Comparison of ENCODE assay signal across 8 mouse cellular contexts in the genomic region with DNA sequence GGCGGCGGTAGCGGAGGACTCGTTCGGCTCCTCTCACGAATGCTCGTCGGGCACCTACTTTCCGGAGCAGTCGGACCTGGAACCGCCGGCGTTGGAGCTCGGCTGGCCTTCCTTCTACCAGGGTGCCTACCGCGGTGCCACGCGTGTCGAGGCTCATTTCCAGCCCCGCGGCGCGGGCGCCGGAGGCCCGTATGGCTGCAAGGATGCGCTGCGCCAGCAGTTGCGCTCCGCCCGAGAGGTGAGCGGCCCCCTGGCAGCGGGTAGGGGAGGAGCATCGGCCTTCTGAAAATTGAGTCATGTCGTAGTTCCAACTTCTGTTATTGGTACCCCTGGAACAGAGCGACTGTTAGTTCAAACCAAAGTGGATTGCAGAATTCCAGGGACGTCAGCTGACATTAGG. TPM values are rescaled to one million over a fixed set of nuclear protein-coding genes. Genes with fewer than 3 reads are reported as not detected.
DNase-seq lines count a peak whose midpoint lies in the region; ATAC-seq and TF ChIP-seq lines count a peak whose summit lies in the region.

No protein-coding gene starts in this region.

- no peak for TF ChIP-seq CTCF in G1E (IDR thresholded peaks at IDR 0.05; ENCODE audit: low read depth, low read length)

- H3K27ac ChIP-seq in heart, embryonic 14.5 days (replicated peaks in 1 of 2; ENCODE audit: control insufficient read depth in 1 of 2, insufficient read depth in 1 of 2, low read depth in 2 of 2, low read length in 2 of 2) = peak overlapping the region; percentile 62 to 84
- peak overlapping the region; percentile 77 for H3K27ac ChIP-seq in embryonic facial prominence, embryonic 14.5 days (replicated peaks; ENCODE audit: low read depth, low read length)
- peak overlapping the region; percentile 71 for H3K27ac ChIP-seq in intestine, embryonic 14.5 days (ENCODE audit: low read depth)

- H3K9ac ChIP-seq in heart, embryonic 14.5 days (ENCODE audit: low read length) = peak overlapping the region; percentile 89
- H3K9ac ChIP-seq in embryonic facial prominence, embryonic 14.5 days (ENCODE audit: low read depth, low read length) = peak overlapping the region; percentile 75
- peak overlapping the region; percentile 67 for H3K9ac ChIP-seq in intestine, embryonic 14.5 days (ENCODE audit: low read length)

- WGBS in heart, embryonic 14.5 days = under 1% methylated on average over 37 of the region's 37 CpGs
- under 1% methylated on average over 28 of the region's 37 CpGs for WGBS in embryonic facial prominence, embryonic 14.5 days
- under 1% methylated on average over 37 of the region's 37 CpGs for WGBS in intestine, embryonic 14.5 days

- H3K4me3 ChIP-seq in heart, embryonic 14.5 days (ENCODE audit: control insufficient read depth in 1 of 2, insufficient read depth in 1 of 2, low read depth in 1 of 2, low read length in 2 of 2) = peak overlapping the region; percentile 71 to 84
- peak overlapping the region; percentile 86 for H3K4me3 ChIP-seq in G1E (ENCODE audit: low read depth, low read length)
- peak overlapping the region; percentile 73 for H3K4me3 ChIP-seq in embryonic facial prominence, embryonic 14.5 days (ENCODE audit: low read depth, low read length)
- peak overlapping the region; percentile 80 for H3K4me3 ChIP-seq in intestine, embryonic 14.5 days (ENCODE audit: low read depth, low read length)

- ATAC-seq in heart, embryonic 14.5 days (ENCODE audit: insufficient number of reproducible peaks, insufficient read depth, low FRiP score, low read depth) = peak; percentile 12; the same call in 1 of the 2 replicates
- ATAC-seq in G1E (ENCODE audit: extremely low read depth, insufficient number of reproducible peaks, low FRiP score, poor library complexity, severe bottlenecking) = peak; percentile 6; the same call in 1 of the 2 replicates
- no peak; the same call in 1 of the 2 replicates for ATAC-seq in embryonic facial prominence, embryonic 14.5 days (ENCODE audit: low read depth)
- peak; percentile 20; the same call in 1 of the 2 replicates for ATAC-seq in intestine, embryonic 14.5 days (replicated peaks; ENCODE audit: low FRiP score, low TSS enrichment, low read depth)
- ATAC-seq in megakaryocyte-erythroid progenitor cell, adult 5-6 weeks (replicated peaks; ENCODE audit: low FRiP score, low TSS enrichment, poor library complexity, severe bottlenecking) = peak; percentile 49

- H3K4me2 ChIP-seq in heart, embryonic 14.5 days (ENCODE audit: low read length) = peak overlapping the region; percentile 93
- H3K4me2 ChIP-seq in embryonic facial prominence, embryonic 14.5 days (ENCODE audit: low read depth, low read length) = peak overlapping the region; percentile 97
- peak overlapping the region; percentile 86 for H3K4me2 ChIP-seq in intestine, embryonic 14.5 days (ENCODE audit: low read length)

- peaks cover 21 to 43% of the 10 kb centered on the region in 2 experiments for H3K4me1 ChIP-seq in heart, embryonic 14.5 days (ENCODE audit: control insufficient read depth in 2 of 2, insufficient read depth in 2 of 2, low read length in 2 of 2)
- peaks cover 39% of the 10 kb centered on the region for H3K4me1 ChIP-seq in G1E (ENCODE audit: insufficient read depth, low read depth, low read length)
- H3K4me1 ChIP-seq in embryonic facial prominence, embryonic 14.5 days (ENCODE audit: control insufficient read depth, insufficient read depth, low read length) = peaks cover 34% of the 10 kb centered on the region
- peaks cover 39% of the 10 kb centered on the region for H3K4me1 ChIP-seq in intestine, embryonic 14.5 days (replicated peaks; ENCODE audit: control insufficient read depth, insufficient read depth, low read length)

- no peaks in the 10 kb centered on the region for H3K9me3 ChIP-seq in heart, embryonic 14.5 days (ENCODE audit: control insufficient read depth, low read length)
- no peaks in the 10 kb centered on the region for H3K9me3 ChIP-seq in G1E (replicated peaks)
- no peaks in the 10 kb centered on the region for H3K9me3 ChIP-seq in embryonic facial prominence, embryonic 14.5 days (ENCODE audit: control insufficient read depth, low read length)
- H3K9me3 ChIP-seq in intestine, embryonic 14.5 days (ENCODE audit: control insufficient read depth, low read length) = no peaks in the 10 kb centered on the region

- DNase-seq in heart, adult 18-20 months = no peak
- DNase-seq in G1E (ENCODE audit: low spot score) = peak; percentile 68
- DNase-seq in embryonic facial prominence, embryonic 14.5 days (ENCODE audit: low spot score) = peak; percentile 58
- DNase-seq in intestine, embryonic 14.5 days (ENCODE audit: low spot score) = no peak
- peak; percentile 53 for DNase-seq in testis, postnatal 14 days (ENCODE audit: low spot score)
- DNase-seq in cerebellum, adult 9-10 months = no peak

- H3K36me3 ChIP-seq in heart, embryonic 14.5 days (ENCODE audit: control insufficient read depth, insufficient read depth, low read length) = peaks cover 8% of the 10 kb centered on the region
- H3K36me3 ChIP-seq in G1E (replicated peaks) = peaks cover 36% of the 10 kb centered on the region
- no peaks in the 10 kb centered on the region for H3K36me3 ChIP-seq in embryonic facial prominence, embryonic 14.5 days (ENCODE audit: control insufficient read depth, insufficient read depth, low read length)
- no peaks in the 10 kb centered on the region for H3K36me3 ChIP-seq in intestine, embryonic 14.5 days (ENCODE audit: control insufficient read depth, insufficient read depth, low read length)

- no peaks in the 10 kb centered on the region for H3K27me3 ChIP-seq in heart, embryonic 14.5 days (ENCODE audit: control insufficient read depth, insufficient read depth, low read length)
- H3K27me3 ChIP-seq in G1E (ENCODE audit: insufficient read depth, low read length) = peaks cover 7% of the 10 kb centered on the region
- H3K27me3 ChIP-seq in embryonic facial prominence, embryonic 14.5 days (replicated peaks; ENCODE audit: control insufficient read depth, insufficient read depth, low read length) = no peaks in the 10 kb centered on the region
- no peaks in the 10 kb centered on the region for H3K27me3 ChIP-seq in intestine, embryonic 14.5 days (replicated peaks; ENCODE audit: control insufficient read depth, insufficient read depth, low read length)

RNA-seq across cellular contexts. Expression of a gene that starts 0.5 kb away (rescaled TPM):
- polyA plus RNA-seq in heart, embryonic 14.5 days (2014; fragmentation: Nextera tagmentation; extraction: Ambion mirVana) = 56.2 and 58.5 TPM in 2 replicates
- total RNA-seq in heart, adult 18-20 months (2021) = under 1 TPM; 0.44 to 0.89 TPM
- total RNA-seq in G1E (2014; fragmentation: Nextera tagmentation) = 3.8 and 9.6 TPM in 2 replicates
- total RNA-seq in G1E (2017) = 6.1 and 6.6 TPM in 2 replicates
- polyA plus RNA-seq in G1E (2012) = 2.4 and 3.4 TPM in 2 replicates
- polyA plus RNA-seq in embryonic facial prominence, embryonic 14.5 days (2014; fragmentation: Nextera tagmentation; extraction: Ambion mirVana) = 30.7 and 37.9 TPM in 2 replicates
- polyA plus RNA-seq in intestine, embryonic 14.5 days (2014; fragmentation: Nextera tagmentation; extraction: Ambion mirVana) = 47.3 and 48.6 TPM in 2 replicates
- total RNA-seq in megakaryocyte-erythroid progenitor cell, adult 5-6 weeks (2014; fragmentation: Nextera tagmentation) = 6.2 and 9.7 TPM in 2 replicates
- 3.9 and 7.5 TPM in 2 replicates for total RNA-seq in megakaryocyte-erythroid progenitor cell, adult 5-6 weeks (2017)

RNA-seq across cellular contexts. Expression of a gene that starts 26.3 kb away (rescaled TPM):
- 14.2 and 15.4 TPM in 2 replicates for polyA plus RNA-seq in heart, embryonic 14.5 days (2014; fragmentation: Nextera tagmentation; extraction: Ambion mirVana)
- 10 to 100 TPM; 12.0 to 17.1 TPM for total RNA-seq in heart, adult 18-20 months (2021)
- total RNA-seq in G1E (2014; fragmentation: Nextera tagmentation) (19.5 and 24.2 TPM in 2 replicates), G1E (2017) (20.4 and 28.2 TPM in 2 replicates)
- 9.6 and 9.9 TPM in 2 replicates for polyA plus RNA-seq in G1E (2012)
- polyA plus RNA-seq in embryonic facial prominence, embryonic 14.5 days (2014; fragmentation: Nextera tagmentation; extraction: Ambion mirVana) = 10.4 and 13.1 TPM in 2 replicates
- polyA plus RNA-seq in intestine, embryonic 14.5 days (2014; fragmentation: Nextera tagmentation; extraction: Ambion mirVana) = 17.8 and 18.1 TPM in 2 replicates
- 12.0 and 13.5 TPM in 2 replicates for total RNA-seq in megakaryocyte-erythroid progenitor cell, adult 5-6 weeks (2014; fragmentation: Nextera tagmentation)
- total RNA-seq in megakaryocyte-erythroid progenitor cell, adult 5-6 weeks (2017) = 8.7 and 10.1 TPM in 2 replicates

Comparison
In these comparisons a context has a peak if more than half of its experiments do, and no peak if none do; other contexts are left out.
1. DNase-seq: peak in G1E (single experiment), embryonic facial prominence, embryonic 14.5 days (single experiment) and testis, postnatal 14 days (single experiment); none in heart, adult 18-20 months (0 of 2), intestine, embryonic 14.5 days (single experiment) and cerebellum, adult 9-10 months (single experiment).
2. Peak in every context shown above with its lines, with median percentiles within 50 percentile points of each other: H3K27ac ChIP-seq, H3K4me2 ChIP-seq, H3K4me3 ChIP-seq and H3K9ac ChIP-seq.